Mouse (Mus musculus) kidney, embryonic 16.5 days (tissue): ENCODE measurements around the gene Caly. TPM values are rescaled to one million over a fixed set of nuclear protein-coding genes. Genes with fewer than 3 reads are reported as not detected.

ENCODE experiments used
- ATAC-seq: fragments of 200-750 bp; cut with Nextera tagmentation; 2 replicates; pipeline ENCODE4 v1.8.0; 2017; ENCODE audit warnings: moderate TSS enrichment; ENCODE audit not compliant: low FRiP score, low TSS enrichment
- H3K27ac ChIP-seq: fragments of 300-500 bp; sonication (generic); 2 replicates; pipeline ENCODE4 v1.5.1; 2014; ENCODE audit warnings: low read length
- H3K27me3 ChIP-seq: fragments of 300-500 bp; sonication (generic); 2 replicates; pipeline ENCODE4 v1.6.1; 2014; ENCODE audit warnings: low read length, control low read depth, mixed read lengths; ENCODE audit not compliant: insufficient read depth
- H3K36me3 ChIP-seq: fragments of 300-500 bp; sonication (generic); 2 replicates; pipeline ENCODE4 v1.6.1; 2014; ENCODE audit warnings: low read length, control low read depth, mixed read lengths; ENCODE audit not compliant: insufficient read depth
- H3K4me1 ChIP-seq: fragments of 300-500 bp; sonication (generic); 2 replicates; pipeline ENCODE4 v1.6.1; 2014; ENCODE audit warnings: low read length, control low read depth, mixed read lengths; ENCODE audit not compliant: insufficient read depth
- H3K4me2 ChIP-seq: fragments of 300-500 bp; sonication (generic); replicated peaks from 2 replicates; pipeline ENCODE4 v1.6.1; 2014; ENCODE audit warnings: low read depth, low read length
- H3K4me3 ChIP-seq: fragments of 300-500 bp; sonication (generic); 2 replicates; pipeline ENCODE4 v1.5.1; 2014; ENCODE audit warnings: mild to moderate bottlenecking, low read length
- H3K9ac ChIP-seq: fragments of 300-500 bp; sonication (generic); replicated peaks from 2 replicates; pipeline ENCODE4 v1.6.1; 2014; ENCODE audit warnings: low read length
- H3K9me3 ChIP-seq: fragments of 300-500 bp; sonication (generic); 2 replicates; pipeline ENCODE4 v1.6.1; 2016; ENCODE audit warnings: low read length, control low read depth
- WGBS: fragments of 180-500 bp; shearing (Covaris S2); extraction: QIAGEN DNeasy Blood & Tissue Kit; methylation state at CpG from one replicate; pipeline ENCODE4 v1.1.7; 2014; 5-methylcytosine and 5-hydroxymethylcytosine counted together
- polyA plus RNA-seq: library from polyadenylated mRNA; unstranded; fragments of >200 nt; fragmentation: Nextera tagmentation; extraction: Ambion mirVana; gene quantifications from 2 replicates; pipeline ENCODE4 v1.2.1, GENCODE M21; 2015

The Caly gene
- polyA plus RNA-seq, 1 experiment from 2014 or later: 0.99 TPM

DNA sequence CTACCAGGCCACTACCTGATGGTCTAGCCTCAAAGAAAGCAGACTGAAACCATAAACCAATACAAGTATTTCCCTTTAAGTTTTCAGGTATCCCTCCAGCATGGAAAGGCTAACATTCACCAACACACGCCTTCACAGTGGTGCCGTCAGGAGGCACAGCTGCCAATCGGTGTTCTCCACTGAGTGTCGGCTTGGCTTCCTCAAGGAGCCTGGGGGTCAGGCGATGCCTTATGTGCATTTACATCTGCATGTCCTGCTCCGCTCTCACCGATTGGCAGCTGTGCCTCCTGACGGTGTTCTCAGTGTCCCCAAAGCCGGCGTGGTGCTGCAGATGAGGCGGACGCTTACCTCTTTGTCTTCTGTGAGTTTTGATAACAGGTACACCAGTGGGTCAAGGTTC, 50.6 kb downstream of the Caly start:
- Histone ChIP-seq H3K36me3 (peaks cover 52% of the 10 kb centered on the region), H3K27ac (no peak overlapping the region), H3K4me2 (no peak overlapping the region), H3K4me3 (no peak overlapping the region), H3K4me1 (peaks cover 9% of the 10 kb centered on the region), H3K9me3 (peaks cover 6% of the 10 kb centered on the region), H3K27me3 (no peaks in the 10 kb centered on the region), H3K9ac (no peak overlapping the region)
- WGBS: 94% methylated on average over 12 of the region's 12 CpGs
- no peak for ATAC-seq

Other genes starting within 250 kb of the Caly start
- 0.46 and 1.0 TPM in 2 replicates for gene Adgra1, start 248.4 kb downstream of the Caly start, polyA plus RNA-seq
- 0.12 and 0.22 TPM in 2 replicates for gene Kndc1, start 187.9 kb downstream of the Caly start, polyA plus RNA-seq
- gene Utf1, start 138.8 kb downstream of the Caly start, polyA plus RNA-seq: 0.21 TPM in 1 of 2 replicates, not detected in the other
- gene 6430531B16Rik, start 103.8 kb downstream of the Caly start, polyA plus RNA-seq: 0.71 and 0.94 TPM in 2 replicates
- 1.6 and 1.8 TPM in 2 replicates for gene Adam8, start 90.0 kb downstream of the Caly start, polyA plus RNA-seq
- gene Zfp511, start 46.2 kb downstream of the Caly start, polyA plus RNA-seq: 38.0 and 40.6 TPM in 2 replicates
- gene Tubgcp2, start 45.9 kb downstream of the Caly start, polyA plus RNA-seq: 57.7 and 58.8 TPM in 2 replicates
- gene Msx3, start 33.5 kb downstream of the Caly start, polyA plus RNA-seq: not detected in 2 replicates
- gene Prap1, start 10.8 kb upstream of the Caly start, polyA plus RNA-seq: 0.27 and 0.62 TPM in 2 replicates
- 36.1 and 41.3 TPM in 2 replicates for gene Fuom, start 19.9 kb upstream of the Caly start, polyA plus RNA-seq
- 20.2 and 23.5 TPM in 2 replicates for gene Paox, start 33.3 kb upstream of the Caly start, polyA plus RNA-seq
- 183 and 199 TPM in 2 replicates for gene Echs1, start 33.9 kb upstream of the Caly start, polyA plus RNA-seq
- gene Mtg1, start 55.0 kb upstream of the Caly start, polyA plus RNA-seq: 30.5 and 33.8 TPM in 2 replicates
- 0.41 and 0.51 TPM in 2 replicates for gene Sprn, start 72.3 kb upstream of the Caly start, polyA plus RNA-seq
- gene Olfr522, start 82.2 kb upstream of the Caly start, polyA plus RNA-seq: not detected in 2 replicates
- gene Olfr523, start 90.7 kb upstream of the Caly start, polyA plus RNA-seq: not detected in 2 replicates
- not detected in 2 replicates for gene Olfr524, start 123.4 kb upstream of the Caly start, polyA plus RNA-seq
- gene Cd163l1, start 135.7 kb upstream of the Caly start, polyA plus RNA-seq: 0.04 TPM in 1 of 2 replicates, not detected in the other
- not detected in 2 replicates for gene 5830411N06Rik, start 164.7 kb upstream of the Caly start, polyA plus RNA-seq
- not detected in 2 replicates for gene Olfr525, start 238.3 kb upstream of the Caly start, polyA plus RNA-seq